Mouse (Mus musculus) heart, embryonic 16.5 days (tissue): ENCODE results near the gene Gcm1. TPM values are rescaled to one million over a fixed set of nuclear protein-coding genes. Genes with fewer than 3 reads are reported as not detected.
A peak's percentile ranks its signal among the peaks of the same experiment; 100 is the strongest.

Experiments used
- ATAC-seq: fragments of 200-750 bp; cut with Nextera tagmentation; replicated peaks from 2 replicates; pipeline ENCODE4 v1.8.0; 2017; ENCODE audit warnings: moderate number of reproducible peaks; ENCODE audit not compliant: insufficient read depth, low FRiP score; ENCODE audit errors: extremely low read depth
- H3K27ac ChIP-seq: fragments of 300-500 bp; sonication (generic); 2 replicates; pipeline ENCODE4 v1.5.1; 2014; ENCODE audit warnings: mild to moderate bottlenecking, low read length, control low read depth, moderate library complexity
- H3K27me3 ChIP-seq: fragments of 300-500 bp; sonication (generic); 2 replicates; pipeline ENCODE4 v1.6.1; 2014; ENCODE audit warnings: low read length, mixed read lengths; ENCODE audit not compliant: control insufficient read depth, insufficient read depth
- H3K36me3 ChIP-seq: fragments of 300-500 bp; sonication (generic); 2 replicates; pipeline ENCODE4 v1.6.1; 2014; ENCODE audit not compliant: control insufficient read depth, insufficient read depth
- H3K4me1 ChIP-seq: fragments of 300-500 bp; sonication (generic); 2 replicates; pipeline ENCODE4 v1.6.1; 2014; ENCODE audit warnings: low read length, mixed read lengths; ENCODE audit not compliant: control insufficient read depth, insufficient read depth
- H3K4me2 ChIP-seq: fragments of 300-500 bp; sonication (generic); 2 replicates; pipeline ENCODE4 v1.6.1; 2014; ENCODE audit warnings: low read depth, mild to moderate bottlenecking, control low read depth, low read length
- H3K4me3 ChIP-seq: fragments of 300-500 bp; sonication (generic); 2 replicates; pipeline ENCODE4 v1.5.1; 2014; ENCODE audit warnings: mild to moderate bottlenecking, control low read depth, low read length
- H3K9ac ChIP-seq: fragments of 300-500 bp; sonication (generic); 2 replicates; pipeline ENCODE4 v1.6.1; 2014; ENCODE audit warnings: low read length, control low read depth
- H3K9me3 ChIP-seq: fragments of 300-500 bp; sonication (generic); replicated peaks from 2 replicates; pipeline ENCODE4 v1.6.1; 2016; ENCODE audit warnings: low read length; ENCODE audit not compliant: control insufficient read depth
- WGBS: fragments of 180-500 bp; shearing (Covaris S2); extraction: QIAGEN DNeasy Blood & Tissue Kit; methylation state at CpG from one replicate; pipeline ENCODE4 v1.1.7; 2014; 5-methylcytosine and 5-hydroxymethylcytosine counted together
- polyA plus RNA-seq: library from polyadenylated mRNA; unstranded; fragments of >200 nt; fragmentation: Nextera tagmentation; extraction: Ambion mirVana; gene quantifications from 2 replicates; pipeline ENCODE4 v1.2.1, GENCODE M21; 2015

Gene Gcm1
- polyA plus RNA-seq, 1 experiment from 2014 or later = 0.07 TPM

- Histone ChIP-seq H3K27ac (no peak overlapping the region), H3K4me3 (no peak overlapping the region), H3K36me3 (peaks cover 50% of the 10 kb centered on the region), H3K4me2 (no peak overlapping the region), H3K4me1 (peaks cover 10% of the 10 kb centered on the region), H3K9ac (no peak overlapping the region), H3K27me3 (no peaks in the 10 kb centered on the region), H3K9me3 (no peaks in the 10 kb centered on the region)
- no peak for ATAC-seq
- 89% methylated on average over 4 of the region's 4 CpGs for WGBS
Observed at GRCm38 (mm10) chr9:78084341-78084740, 32.6 kb downstream of the Gcm1 start.

DNA sequence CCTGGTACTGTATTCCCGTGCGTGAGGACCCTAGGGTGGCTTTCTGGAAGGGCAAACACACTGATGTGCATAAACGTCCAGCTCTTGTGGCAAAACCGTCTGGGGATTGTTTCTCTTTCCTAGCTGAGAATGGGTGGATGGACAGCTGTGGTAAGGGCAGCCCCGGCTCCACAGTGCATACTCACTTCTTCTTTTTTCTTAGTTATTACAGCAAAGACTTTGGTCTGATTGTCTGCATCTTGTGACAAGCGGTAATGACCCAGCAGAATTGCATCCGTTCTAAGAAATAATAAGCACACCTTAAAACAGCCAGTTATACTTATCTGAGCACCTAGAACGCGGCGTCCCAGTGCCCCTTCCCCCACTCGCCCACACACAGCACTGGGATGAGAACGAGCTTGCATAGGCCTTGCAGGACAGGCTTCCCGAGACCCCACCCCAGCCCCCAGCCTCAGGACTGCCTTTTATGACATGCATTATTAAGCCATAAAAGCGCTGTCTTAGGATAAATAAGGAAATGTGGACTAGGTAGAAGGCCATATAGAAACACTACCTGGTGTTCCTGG lies 34.1 kb downstream of the Gcm1 start:
- Histone ChIP-seq H3K9ac (no peak overlapping the region), H3K9me3 (no peaks in the 10 kb centered on the region), H3K4me3 (no peak overlapping the region), H3K27ac (no peak overlapping the region), H3K4me2 (no peak overlapping the region), H3K27me3 (no peaks in the 10 kb centered on the region), H3K36me3 (peaks cover 47% of the 10 kb centered on the region), H3K4me1 (peaks cover 10% of the 10 kb centered on the region)
- ATAC-seq = no peak
- WGBS = 89% methylated on average over 14 of the region's 14 CpGs

- H3K9ac ChIP-seq = no peak overlapping the region
- H3K4me3 ChIP-seq = no peak overlapping the region
- no peak overlapping the region for H3K4me2 ChIP-seq
- WGBS = 85% methylated on average over 9 of the region's 9 CpGs
- no peak overlapping the region for H3K27ac ChIP-seq
- no peak for ATAC-seq
- H3K4me1 ChIP-seq = peaks cover 10% of the 10 kb centered on the region
- no peaks in the 10 kb centered on the region for H3K27me3 ChIP-seq
- peaks cover 47% of the 10 kb centered on the region for H3K36me3 ChIP-seq
- H3K9me3 ChIP-seq = no peaks in the 10 kb centered on the region
Observed at GRCm38 (mm10) chr9:78087751-78088150, 36.0 kb downstream of the Gcm1 start.

- no peaks in the 10 kb centered on the region for H3K9me3 ChIP-seq
- peak overlapping the region; percentile 52 for H3K9ac ChIP-seq
- peak; percentile 75 for ATAC-seq
- H3K4me1 ChIP-seq = peaks cover 10% of the 10 kb centered on the region
- H3K4me2 ChIP-seq = no peak overlapping the region
- peak overlapping the region; percentile 86 for H3K27ac ChIP-seq
- 64% methylated on average over 4 of the region's 4 CpGs for WGBS
- peaks cover 47% of the 10 kb centered on the region for H3K36me3 ChIP-seq
- H3K27me3 ChIP-seq = no peaks in the 10 kb centered on the region
- no peak overlapping the region for H3K4me3 ChIP-seq
Observed at GRCm38 (mm10) chr9:78088521-78088920, 36.8 kb downstream of the Gcm1 start.

GRCm38 (mm10) chr9:78088971-78089370 lies 37.2 kb downstream of the Gcm1 start:
- Histone ChIP-seq H3K4me1 (peaks cover 10% of the 10 kb centered on the region), H3K36me3 (peaks cover 45% of the 10 kb centered on the region), H3K9ac (peak overlapping the region; percentile 52), H3K9me3 (no peaks in the 10 kb centered on the region), H3K4me2 (no peak overlapping the region), H3K27me3 (no peaks in the 10 kb centered on the region), H3K27ac (peak overlapping the region; percentile 86), H3K4me3 (no peak overlapping the region)
- WGBS = 37% methylated on average over 7 of the region's 7 CpGs
- ATAC-seq = peak; percentile 71

DNA sequence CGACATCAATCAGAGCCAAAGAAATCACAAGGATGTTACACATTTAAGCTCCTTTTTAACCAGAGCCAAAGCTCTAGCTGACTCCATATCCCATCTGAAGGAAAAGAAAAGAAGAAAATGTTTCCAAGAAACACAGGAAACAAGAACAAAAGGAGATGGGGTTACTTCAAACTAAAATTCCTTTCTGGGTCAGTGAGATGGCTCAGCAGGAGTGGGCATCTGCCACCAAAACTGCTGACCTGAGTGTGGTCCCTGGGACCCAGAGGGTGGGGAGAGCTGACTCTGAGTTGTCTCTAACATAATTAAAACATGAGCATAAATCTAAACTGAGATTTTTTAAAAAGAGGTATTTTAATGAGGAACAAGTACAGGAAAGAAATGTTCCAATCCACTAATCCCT lies 38.2 kb downstream of the Gcm1 start:
- Histone ChIP-seq H3K4me3 (no peak overlapping the region), H3K36me3 (peaks cover 39% of the 10 kb centered on the region), H3K4me1 (peaks cover 10% of the 10 kb centered on the region), H3K9me3 (no peaks in the 10 kb centered on the region), H3K4me2 (no peak overlapping the region), H3K27ac (no peak overlapping the region), H3K9ac (no peak overlapping the region), H3K27me3 (no peaks in the 10 kb centered on the region)
- no peak for ATAC-seq
- WGBS = 85% methylated on average over 1 of the region's 1 CpGs

DNA sequence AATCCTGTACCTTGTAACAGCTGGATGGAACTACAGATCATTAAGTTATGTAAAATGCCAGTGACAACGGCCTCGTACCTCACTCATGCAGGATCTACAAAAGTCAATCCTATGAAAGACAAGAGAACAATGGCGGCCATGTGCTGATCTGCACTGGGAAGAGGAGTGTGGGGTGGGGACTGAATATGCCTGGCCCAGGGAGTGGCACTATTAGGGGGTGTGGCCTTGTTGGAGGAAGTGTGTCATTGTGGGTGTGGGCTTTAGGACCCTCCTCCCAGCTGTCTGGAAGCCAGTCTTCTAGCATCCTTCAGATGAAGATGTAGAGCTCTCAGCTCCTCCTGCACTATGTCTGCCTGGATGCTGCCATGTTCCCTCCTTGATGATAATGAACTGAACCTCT lies 38.9 kb downstream of the Gcm1 start:
- no peak for ATAC-seq

DNA sequence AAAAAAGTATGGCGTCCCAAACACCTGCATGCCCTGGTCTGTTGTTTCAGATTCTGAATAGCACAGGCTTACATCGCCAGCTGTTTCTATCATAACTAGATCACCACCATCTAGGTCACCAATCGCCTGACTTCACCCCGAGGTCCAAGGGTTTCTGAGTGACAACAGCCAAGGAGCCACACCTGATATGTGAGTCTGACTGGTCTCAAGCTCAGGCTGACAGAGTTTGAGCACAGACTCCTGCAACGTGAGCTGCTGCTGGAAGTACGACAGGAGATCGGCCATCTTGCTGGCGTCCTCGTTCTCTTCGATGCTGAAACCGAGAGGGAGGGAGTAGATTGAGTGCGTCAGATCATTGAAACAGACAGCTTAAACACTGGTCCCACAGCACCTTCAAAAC lies 44.0 kb downstream of the Gcm1 start:
- ATAC-seq = no peak
- no peaks in the 10 kb centered on the region for H3K4me1 ChIP-seq
- no peak overlapping the region for H3K9ac ChIP-seq

More for the DNA sequence above, 38.9 kb downstream of the Gcm1 start:
- H3K27me3 ChIP-seq = no peaks in the 10 kb centered on the region
- H3K4me1 ChIP-seq = peaks cover 10% of the 10 kb centered on the region
- WGBS = 93% methylated on average over 3 of the region's 3 CpGs
- H3K9me3 ChIP-seq = no peaks in the 10 kb centered on the region
- H3K9ac ChIP-seq = no peak overlapping the region
- H3K36me3 ChIP-seq = peaks cover 39% of the 10 kb centered on the region
- H3K27ac ChIP-seq = no peak overlapping the region
- H3K4me2 ChIP-seq = no peak overlapping the region
- H3K4me3 ChIP-seq = no peak overlapping the region

GRCm38 (mm10) chr9:78096376-78096775 lies 44.7 kb downstream of the Gcm1 start:
- WGBS = 95% methylated on average over 6 of the region's 6 CpGs
- Histone ChIP-seq H3K9me3 (peaks cover 5% of the 10 kb centered on the region; the same call in 1 of the 2 replicates), H3K27me3 (no peaks in the 10 kb centered on the region), H3K9ac (no peak overlapping the region), H3K36me3 (peaks cover 70% of the 10 kb centered on the region), H3K4me3 (no peak overlapping the region), H3K4me2 (no peak overlapping the region), H3K27ac (no peak overlapping the region), H3K4me1 (no peaks in the 10 kb centered on the region)
- ATAC-seq = no peak

More for the DNA sequence above, 44.0 kb downstream of the Gcm1 start:
- Histone ChIP-seq H3K4me2 (no peak overlapping the region), H3K4me3 (no peak overlapping the region), H3K27ac (no peak overlapping the region), H3K36me3 (peaks cover 67% of the 10 kb centered on the region), H3K9me3 (peaks cover 5% of the 10 kb centered on the region; the same call in 1 of the 2 replicates), H3K27me3 (no peaks in the 10 kb centered on the region)
- WGBS = 92% methylated on average over 12 of the region's 12 CpGs
